Mouse (Mus musculus) urinary bladder, adult 2 months (tissue): Measurements from ENCODE around the gene Cntrob. TPM values are rescaled to one million over a fixed set of nuclear protein-coding genes. Genes with fewer than 3 reads are reported as not detected.
"Not testable (repeated sequence)": the region's sequence is repeated elsewhere in the genome, so short reads cannot be mapped to it uniquely, and the experiment has no call there.

Experiments used
- DNase-seq: peaks from one replicate; pipeline ENCODE4 v3.0.0; 2022; ENCODE audit warnings: low spot score
- polyA plus RNA-seq: library from polyadenylated mRNA; depleted of rRNA; stranded (reverse); fragments of >200 nt; gene quantifications from 2 replicates; pipeline ENCODE4 v1.2.3, GENCODE M21; 2012

Gene Cntrob
- polyA plus RNA-seq, 1 experiment = 10.8 TPM

GRCm38 (mm10) chr11:69340161-69341131 lies 16.9 kb upstream of the Cntrob start, which contains the start of gene Rnf227:
Gene Rnf227 (plus strand): TSS chr11:69340461.
- peak; percentile 65 for DNase-seq

GRCm38 (mm10) chr11:69334796-69335195 lies 11.2 kb upstream of the Cntrob start:
- no peak for DNase-seq

GRCm38 (mm10) chr11:69333922-69334321 lies 10.3 kb upstream of the Cntrob start:
- no peak for DNase-seq

GRCm38 (mm10) chr11:69332713-69333253 lies 9.2 kb upstream of the Cntrob start:
- no peak for DNase-seq

DNA sequence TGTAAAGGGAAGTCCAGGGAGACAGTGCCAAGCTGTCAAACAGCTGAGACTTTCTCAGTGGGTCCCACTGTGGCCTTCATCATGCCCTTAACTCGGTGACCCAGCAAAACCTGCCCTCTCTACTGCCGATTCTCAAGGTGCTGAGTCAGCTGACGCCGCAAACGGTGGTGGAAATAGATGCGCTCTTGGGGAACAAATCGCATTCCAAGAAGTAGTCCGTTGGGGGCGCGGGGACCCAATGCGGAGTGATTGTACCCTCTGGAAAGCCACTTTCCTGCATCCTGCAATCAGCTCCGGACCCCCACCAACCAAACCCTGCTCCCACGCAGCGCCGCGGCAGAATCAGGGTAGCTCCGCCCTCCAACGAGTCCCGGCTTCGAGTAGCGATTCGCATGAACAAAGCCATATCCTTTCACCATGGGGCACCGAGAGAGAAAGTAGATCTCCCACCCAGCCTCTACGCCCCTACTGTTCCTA lies 8.4 kb upstream of the Cntrob start:
- peak; percentile 48 for DNase-seq

- no peak for DNase-seq
These were observed 7.6 kb upstream of the Cntrob start for GRCm38 (mm10) chr11:69331152-69331551.

- DNase-seq = no peak
These were observed 4.9 kb upstream of the Cntrob start for GRCm38 (mm10) chr11:69328517-69328916.

DNA sequence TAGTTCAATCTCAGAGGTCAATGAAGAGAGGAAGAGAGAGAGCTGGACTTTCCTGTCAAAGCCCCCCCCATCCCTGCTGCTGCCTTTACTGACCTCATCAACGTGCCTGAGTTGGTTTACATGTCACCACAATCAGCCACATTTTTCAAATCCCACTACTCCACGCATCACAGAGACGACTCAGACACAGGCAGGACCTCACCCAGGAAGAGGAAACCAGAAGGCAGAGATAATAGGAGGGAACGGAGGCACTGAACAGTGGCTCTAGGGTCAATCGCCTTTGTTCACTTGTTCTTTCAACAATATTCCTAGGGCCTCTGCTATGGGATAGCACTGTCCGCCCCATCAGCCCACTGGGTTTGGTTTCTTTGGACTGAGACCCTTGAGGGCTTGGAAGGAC lies 4.1 kb upstream of the Cntrob start:
- DNase-seq = no peak

DNA sequence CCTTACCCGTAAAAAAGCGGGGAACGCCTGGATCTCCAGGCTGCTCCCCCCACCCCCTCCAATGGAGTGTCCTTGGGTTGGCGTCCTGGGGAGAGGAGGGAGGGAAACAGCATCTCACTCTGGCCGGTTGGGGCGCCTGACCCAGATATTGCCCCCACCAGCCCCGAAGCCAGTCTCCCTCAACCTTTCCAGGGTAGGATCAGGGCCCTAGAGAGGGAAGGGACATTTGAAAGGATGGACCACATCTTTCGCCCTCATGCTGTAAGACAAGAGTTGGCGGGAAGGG lies 3.5 kb upstream of the Cntrob start:
- no peak for DNase-seq

GRCm38 (mm10) chr11:69326408-69327156 lies 3.0 kb upstream of the Cntrob start:
- DNase-seq = no peak

- DNase-seq = peak; percentile 46
These were observed 2.2 kb upstream of the Cntrob start, which contains the start of gene Kcnab3 for GRCm38 (mm10) chr11:69325628-69326407. Gene Kcnab3 (plus strand): TSS chr11:69326258.

GRCm38 (mm10) chr11:69324749-69325148 lies 1.2 kb upstream of the Cntrob start:
- DNase-seq = no peak

DNA sequence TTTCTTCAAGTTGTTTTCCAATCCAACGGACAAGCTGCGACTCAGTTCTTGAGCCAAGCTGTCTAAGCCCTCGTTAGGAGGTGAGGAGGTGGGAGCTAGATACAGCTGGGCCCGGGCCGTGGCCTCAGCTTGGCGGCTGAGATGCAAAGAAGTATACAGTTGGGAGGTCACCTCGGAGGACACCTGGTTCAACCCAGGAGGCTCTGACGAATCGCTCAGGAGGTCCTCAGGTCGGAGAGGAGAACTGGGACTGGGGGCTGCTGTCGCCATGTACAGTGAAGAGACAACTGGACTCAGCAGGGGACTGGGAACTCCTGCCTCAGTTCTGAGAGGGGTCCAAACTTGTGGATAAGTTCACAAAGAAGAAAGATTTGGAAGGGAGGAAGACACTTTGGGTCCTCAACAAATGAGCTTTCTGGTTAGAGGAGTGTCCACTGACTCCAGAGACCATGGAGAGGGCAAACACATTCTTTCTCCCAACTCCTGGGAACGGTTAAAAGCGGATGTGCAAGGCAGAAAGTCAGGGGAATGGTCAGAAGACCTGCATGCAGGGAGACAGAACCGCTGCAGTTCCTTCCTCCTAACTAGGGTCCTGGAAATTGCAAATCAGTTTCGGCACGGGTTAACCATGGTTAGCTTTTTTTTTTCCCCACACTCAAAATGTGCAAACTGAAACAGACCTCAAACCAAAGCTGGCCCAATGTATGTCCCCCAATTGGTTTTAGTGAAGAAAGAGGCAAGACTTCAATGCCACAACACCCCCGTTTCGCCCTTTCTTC lies 693 bp downstream of the Cntrob start:
- DNase-seq = no peak

- no peak for DNase-seq
These were observed 1.6 kb downstream of the Cntrob start for GRCm38 (mm10) chr11:69322010-69322409.

DNA sequence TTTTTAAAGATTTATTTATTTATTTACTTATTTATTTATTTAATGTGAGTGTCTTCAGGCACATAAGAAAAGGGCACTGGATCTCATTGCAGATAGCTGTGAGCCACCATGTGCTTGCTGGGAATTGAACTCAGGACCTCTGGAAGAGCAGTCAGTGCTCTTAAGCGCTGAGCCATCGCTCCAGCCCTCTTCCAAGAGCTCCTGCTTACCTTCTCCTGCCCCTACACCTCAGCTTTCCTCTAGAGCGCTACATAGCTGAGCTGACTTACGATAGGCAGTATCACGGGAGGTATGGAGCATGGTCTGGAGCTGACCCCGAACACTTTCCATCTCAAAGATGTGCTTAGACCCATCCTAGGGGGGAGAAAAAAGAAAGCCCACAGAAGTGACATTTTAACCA lies 2.0 kb downstream of the Cntrob start:
- DNase-seq = no peak

GRCm38 (mm10) chr11:69318000-69318399 lies 5.6 kb downstream of the Cntrob start:
- not testable (repeated sequence) for DNase-seq

DNA sequence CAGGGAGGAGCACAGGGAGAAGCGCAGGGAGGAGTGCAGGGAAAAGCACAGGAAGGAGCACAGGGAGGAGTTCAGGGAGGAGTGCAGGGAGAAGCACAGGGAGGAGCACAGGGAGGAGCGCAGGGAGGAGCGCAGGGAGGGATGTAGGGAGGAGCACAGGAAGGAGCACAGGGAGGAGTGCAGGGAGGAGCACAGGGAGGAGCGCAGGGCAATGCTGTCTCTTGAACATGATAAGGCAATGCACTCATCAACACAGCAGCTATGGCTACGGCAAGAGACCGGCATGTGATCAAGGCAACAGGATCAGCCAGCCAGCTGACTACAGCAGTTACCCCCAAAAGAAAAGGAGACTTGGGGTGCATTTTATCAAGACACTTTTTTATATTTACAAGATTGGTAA lies 7.2 kb downstream of the Cntrob start:
- no peak for DNase-seq

DNA sequence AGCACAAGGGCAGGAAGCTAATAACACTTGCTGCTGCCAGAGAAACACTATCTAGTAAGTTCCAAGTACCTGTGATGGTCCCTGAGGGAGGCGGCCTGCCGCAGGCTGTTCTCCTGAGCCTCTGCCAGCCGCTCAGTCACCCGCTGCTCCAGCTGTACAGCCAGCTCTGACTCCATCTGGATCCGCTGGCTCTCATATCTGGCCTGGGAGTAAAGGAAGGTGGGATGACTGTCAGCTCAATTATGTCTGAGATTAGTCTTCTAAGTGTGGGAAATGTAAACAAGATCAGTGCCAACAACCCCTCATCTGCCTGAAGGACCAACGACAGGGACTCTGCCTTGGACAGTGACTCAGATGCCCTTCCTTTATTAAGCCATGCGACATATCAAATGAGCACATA lies 12.3 kb downstream of the Cntrob start:
- DNase-seq = no peak

GRCm38 (mm10) chr11:69306039-69306438 lies 17.5 kb downstream of the Cntrob start:
- DNase-seq = no peak

- no peak for DNase-seq
These were observed 18.3 kb downstream of the Cntrob start for GRCm38 (mm10) chr11:69305291-69305690.

- no peak for DNase-seq
These were observed 20.8 kb downstream of the Cntrob start for GRCm38 (mm10) chr11:69302817-69303216.
